Mouse (Mus musculus): ENCODE data around the gene Prkar2a.

The Prkar2a gene

GRCm38 (mm10) chr9:108692226-108693041 is 3.3 kb downstream of the Prkar2a start:
- DNase-seq (ENCODE audit: low spot score in 2 of 2), result peak; percentile 60 to 66

- DNase-seq (ENCODE audit: low spot score in 2 of 2), result no peak
These were observed 4.8 kb downstream of the Prkar2a start for GRCm38 (mm10) chr9:108693946-108694345.

GRCm38 (mm10) chr9:108694533-108694932 is 5.4 kb downstream of the Prkar2a start:
- DNase-seq (ENCODE audit: low spot score in 2 of 2), result no peak

- no peak for DNase-seq (ENCODE audit: low spot score in 2 of 2)
These were observed 13.4 kb downstream of the Prkar2a start for GRCm38 (mm10) chr9:108702476-108702875.

GRCm38 (mm10) chr9:108703373-108704110 is 14.4 kb downstream of the Prkar2a start:
- DNase-seq (ENCODE audit: low spot score in 2 of 2), result no peak

GRCm38 (mm10) chr9:108704591-108704990 is 15.5 kb downstream of the Prkar2a start:
- no peak for DNase-seq (ENCODE audit: low spot score in 2 of 2)

- DNase-seq (ENCODE audit: low spot score in 2 of 2), result no peak
These were observed 18.1 kb downstream of the Prkar2a start for GRCm38 (mm10) chr9:108707212-108707611.

- DNase-seq (ENCODE audit: low spot score in 2 of 2), result no peak
These were observed 19.7 kb downstream of the Prkar2a start for GRCm38 (mm10) chr9:108708833-108709232.

- no peak for DNase-seq (ENCODE audit: low spot score in 2 of 2)
These were observed 21.7 kb downstream of the Prkar2a start for GRCm38 (mm10) chr9:108710767-108711166.

GRCm38 (mm10) chr9:108716199-108716598 is 27.1 kb downstream of the Prkar2a start:
- no peak for DNase-seq (ENCODE audit: low spot score in 2 of 2)

- no peak for DNase-seq (ENCODE audit: low spot score in 2 of 2)
These were observed 34.6 kb downstream of the Prkar2a start for GRCm38 (mm10) chr9:108723751-108724150.

- DNase-seq (ENCODE audit: low spot score in 2 of 2), result no peak
These were observed 37.0 kb downstream of the Prkar2a start for GRCm38 (mm10) chr9:108726116-108726515.

- no peak for DNase-seq (ENCODE audit: low spot score in 2 of 2)
These were observed 39.9 kb downstream of the Prkar2a start for GRCm38 (mm10) chr9:108729050-108729449.

- no peak for DNase-seq (ENCODE audit: low spot score in 2 of 2)
These were observed 43.3 kb downstream of the Prkar2a start for GRCm38 (mm10) chr9:108732462-108732861.

- DNase-seq (ENCODE audit: low spot score in 2 of 2), result no peak
These were observed 45.5 kb downstream of the Prkar2a start for GRCm38 (mm10) chr9:108734626-108735025.

- no peak for DNase-seq (ENCODE audit: low spot score in 2 of 2)
These were observed 50.1 kb downstream of the Prkar2a start for GRCm38 (mm10) chr9:108739239-108739638.

GRCm38 (mm10) chr9:108740062-108740461 is 50.9 kb downstream of the Prkar2a start:
- DNase-seq (ENCODE audit: low spot score in 2 of 2), result no peak

GRCm38 (mm10) chr9:108742048-108742447 is 52.9 kb downstream of the Prkar2a start:
- no peak for DNase-seq (ENCODE audit: low spot score in 2 of 2)

GRCm38 (mm10) chr9:108746876-108747499 is 57.9 kb downstream of the Prkar2a start:
- DNase-seq (ENCODE audit: low spot score in 2 of 2), result no peak

- no peak for DNase-seq (ENCODE audit: low spot score in 2 of 2)
These were observed 58.6 kb downstream of the Prkar2a start for GRCm38 (mm10) chr9:108747694-108748093.

- DNase-seq (ENCODE audit: low spot score in 2 of 2), result no peak
These were observed 59.6 kb downstream of the Prkar2a start for GRCm38 (mm10) chr9:108748600-108749183.

- DNase-seq (ENCODE audit: low spot score in 2 of 2), result no peak
These were observed 61.5 kb downstream of the Prkar2a start for GRCm38 (mm10) chr9:108750616-108751015.
